Mouse (Mus musculus): ENCODE measurements at regions not wholly inside any gene's neighbourhood (a gene's known extent, or its start where the extent isn't known, plus 50 kb on each side); places are given as distances from the start of the nearest gene placed in this dataset.

- WGBS: 77% methylated on average over 11 of the region's 11 CpGs
- Histone ChIP-seq H3K9me3 (no peaks in the 10 kb centered on the region), H3K4me3 (no peak overlapping the region), H3K27me3 (peaks cover 12% of the 10 kb centered on the region; the same call in 1 of the 2 replicates), H3K9ac (replicated peaks) (no peak overlapping the region), H3K4me2 (replicated peaks) (no peak overlapping the region), H3K27ac (replicated peaks) (no peak overlapping the region), H3K4me1 (no peaks in the 10 kb centered on the region), H3K36me3 (no peaks in the 10 kb centered on the region)
- ATAC-seq (ENCODE audit: low FRiP score, low read depth): no peak
Measured at GRCm38 (mm10) chr19:28171836-28172534, 161.0 kb upstream of the Rfx3 start.

GRCm38 (mm10) chr19:28167451-28168165 lies 156.6 kb upstream of the Rfx3 start:
- no peak overlapping the region for H3K4me2 ChIP-seq (replicated peaks)
- ATAC-seq (ENCODE audit: low FRiP score, low read depth): no peak
- no peak overlapping the region for H3K27ac ChIP-seq (replicated peaks)
- peaks cover 3% of the 10 kb centered on the region; the same call in 1 of the 2 replicates for H3K4me1 ChIP-seq
- WGBS: 74% methylated on average over 12 of the region's 12 CpGs
- no peak overlapping the region for H3K4me3 ChIP-seq
- peaks cover 22% of the 10 kb centered on the region for H3K27me3 ChIP-seq
- no peaks in the 10 kb centered on the region for H3K9me3 ChIP-seq
- H3K36me3 ChIP-seq: no peaks in the 10 kb centered on the region
- no peak overlapping the region for H3K9ac ChIP-seq (replicated peaks)

GRCm38 (mm10) chr19:28166626-28167025 lies 155.7 kb upstream of the Rfx3 start:
- WGBS: 84% methylated on average over 7 of the region's 7 CpGs
- Histone ChIP-seq H3K27me3 (peaks cover 22% of the 10 kb centered on the region), H3K27ac (replicated peaks) (no peak overlapping the region), H3K36me3 (no peaks in the 10 kb centered on the region), H3K9ac (replicated peaks) (no peak overlapping the region), H3K4me3 (no peak overlapping the region), H3K4me2 (replicated peaks) (no peak overlapping the region), H3K9me3 (no peaks in the 10 kb centered on the region), H3K4me1 (peaks cover 3% of the 10 kb centered on the region; the same call in 1 of the 2 replicates)
- ATAC-seq (ENCODE audit: low FRiP score, low read depth): no peak

GRCm38 (mm10) chr19:28165901-28166361 lies 155.0 kb upstream of the Rfx3 start:
- ATAC-seq (ENCODE audit: low FRiP score, low read depth): peak; percentile 79
- no peak overlapping the region for H3K27ac ChIP-seq (replicated peaks)
- H3K4me1 ChIP-seq: peaks cover 3% of the 10 kb centered on the region; the same call in 1 of the 2 replicates
- H3K4me3 ChIP-seq: no peak overlapping the region
- 37% methylated on average over 15 of the region's 15 CpGs for WGBS
- H3K36me3 ChIP-seq: no peaks in the 10 kb centered on the region
- H3K9me3 ChIP-seq: no peaks in the 10 kb centered on the region
- H3K9ac ChIP-seq (replicated peaks): no peak overlapping the region
- no peak overlapping the region for H3K4me2 ChIP-seq (replicated peaks)
- H3K27me3 ChIP-seq: peaks cover 22% of the 10 kb centered on the region

GRCm38 (mm10) chr19:28163195-28163594 lies 152.2 kb upstream of the Rfx3 start:
- Histone ChIP-seq H3K9me3 (no peaks in the 10 kb centered on the region), H3K4me3 (no peak overlapping the region), H3K4me1 (peaks cover 3% of the 10 kb centered on the region; the same call in 1 of the 2 replicates), H3K4me2 (replicated peaks) (no peak overlapping the region), H3K36me3 (no peaks in the 10 kb centered on the region), H3K27me3 (peaks cover 18% of the 10 kb centered on the region), H3K27ac (replicated peaks) (no peak overlapping the region), H3K9ac (replicated peaks) (no peak overlapping the region)
- WGBS: 81% methylated on average over 6 of the region's 6 CpGs
- no peak for ATAC-seq (ENCODE audit: low FRiP score, low read depth)

GRCm38 (mm10) chr19:28160582-28160981 lies 149.6 kb upstream of the Rfx3 start:
- Histone ChIP-seq H3K4me1 (no peaks in the 10 kb centered on the region), H3K4me3 (no peak overlapping the region)
- 79% methylated on average over 4 of the region's 4 CpGs for WGBS

GRCm38 (mm10) chr19:28157196-28157595 lies 146.2 kb upstream of the Rfx3 start:
- no peak for ATAC-seq (ENCODE audit: low FRiP score, low read depth)
- 83% methylated on average over 3 of the region's 3 CpGs for WGBS
- no peaks in the 10 kb centered on the region for H3K36me3 ChIP-seq

More at GRCm38 (mm10) chr19:28160582-28160981, 149.6 kb upstream of the Rfx3 start:
- Histone ChIP-seq H3K27me3 (peaks cover 5% of the 10 kb centered on the region), H3K9ac (replicated peaks) (no peak overlapping the region), H3K9me3 (no peaks in the 10 kb centered on the region), H3K27ac (replicated peaks) (no peak overlapping the region), H3K4me2 (replicated peaks) (no peak overlapping the region), H3K36me3 (no peaks in the 10 kb centered on the region)
- no peak for ATAC-seq (ENCODE audit: low FRiP score, low read depth)

GRCm38 (mm10) chr19:28137581-28137980 lies 126.6 kb upstream of the Rfx3 start:
- Histone ChIP-seq H3K9ac (replicated peaks) (no peak overlapping the region), H3K4me2 (replicated peaks) (no peak overlapping the region), H3K4me1 (0 out of 2 replicates have a peak, but pooled peaks cover 4% of the 10 kb centered on the region), H3K36me3 (no peaks in the 10 kb centered on the region), H3K4me3 (no peak overlapping the region), H3K9me3 (no peaks in the 10 kb centered on the region), H3K27me3 (no peaks in the 10 kb centered on the region), H3K27ac (replicated peaks) (no peak overlapping the region)
- WGBS: 90% methylated on average over 10 of the region's 10 CpGs
- ATAC-seq (ENCODE audit: low FRiP score, low read depth): no peak

More at GRCm38 (mm10) chr19:28157196-28157595, 146.2 kb upstream of the Rfx3 start:
- Histone ChIP-seq H3K9ac (replicated peaks) (no peak overlapping the region), H3K4me1 (no peaks in the 10 kb centered on the region), H3K27me3 (no peaks in the 10 kb centered on the region), H3K4me2 (replicated peaks) (no peak overlapping the region), H3K4me3 (no peak overlapping the region), H3K27ac (replicated peaks) (no peak overlapping the region), H3K9me3 (no peaks in the 10 kb centered on the region)

- Histone ChIP-seq H3K4me2 (replicated peaks) (no peak overlapping the region), H3K4me3 (no peak overlapping the region), H3K27ac (replicated peaks) (no peak overlapping the region), H3K9me3 (no peaks in the 10 kb centered on the region), H3K4me1 (no peaks in the 10 kb centered on the region), H3K27me3 (no peaks in the 10 kb centered on the region), H3K36me3 (no peaks in the 10 kb centered on the region), H3K9ac (replicated peaks) (no peak overlapping the region)
- ATAC-seq (ENCODE audit: low FRiP score, low read depth): no peak
- 22% methylated on average over 1 of the region's 1 CpGs for WGBS
Measured at GRCm38 (mm10) chr19:28134806-28135205, 123.8 kb upstream of the Rfx3 start.

GRCm38 (mm10) chr19:28111263-28112180 lies 100.6 kb upstream of the Rfx3 start:
- no peak for ATAC-seq (ENCODE audit: low FRiP score, low read depth)
- H3K4me3 ChIP-seq: no peak overlapping the region
- no peaks in the 10 kb centered on the region for H3K27me3 ChIP-seq
- no peak overlapping the region for H3K27ac ChIP-seq (replicated peaks)
- no peaks in the 10 kb centered on the region for H3K9me3 ChIP-seq
- H3K36me3 ChIP-seq: no peaks in the 10 kb centered on the region
- H3K4me1 ChIP-seq: no peaks in the 10 kb centered on the region
- H3K9ac ChIP-seq (replicated peaks): no peak overlapping the region
- no peak overlapping the region for H3K4me2 ChIP-seq (replicated peaks)
- 84% methylated on average over 10 of the region's 10 CpGs for WGBS

- Histone ChIP-seq H3K27ac (replicated peaks) (no peak overlapping the region), H3K4me2 (replicated peaks) (no peak overlapping the region), H3K9ac (replicated peaks) (no peak overlapping the region), H3K4me3 (no peak overlapping the region), H3K9me3 (no peaks in the 10 kb centered on the region), H3K4me1 (no peaks in the 10 kb centered on the region), H3K36me3 (no peaks in the 10 kb centered on the region), H3K27me3 (no peaks in the 10 kb centered on the region)
- WGBS: 43% methylated on average over 9 of the region's 9 CpGs
- no peak for ATAC-seq (ENCODE audit: low FRiP score, low read depth)
Measured at GRCm38 (mm10) chr19:28095620-28096019, 84.7 kb upstream of the Rfx3 start.

Measured in midbrain, embryonic 12.5 days (tissue).